Comparison of ENCODE assay signal across 8 mouse cellular contexts in genomic region chr12:100778276-100778933, GRCm38 (mm10). TPM values are rescaled to one million over a fixed set of nuclear protein-coding genes. Genes with fewer than 3 reads are reported as not detected.
DNase-seq lines count a peak whose midpoint lies in the region; ATAC-seq and TF ChIP-seq lines count a peak whose summit lies in the region.

No protein-coding gene starts in this region.

- no peak for TF ChIP-seq CTCF in CH12.LX (conservative IDR thresholded peaks at IDR 0.05 in 1 of 2, IDR thresholded peaks at IDR 0.05 in 1 of 2; ENCODE audit: low read depth in 2 of 2, low read length in 2 of 2)
- no peak for TF ChIP-seq CTCF in forebrain, postnatal 0 days (IDR thresholded peaks at IDR 0.05; ENCODE audit: low read depth)

- TF ChIP-seq EP300 in CH12.LX (IDR thresholded peaks at IDR 0.05; ENCODE audit: low read length) = peak; percentile 3; the same call in 1 of the 2 replicates

- no peaks in the 10 kb centered on the region for H3K9me3 ChIP-seq in heart, embryonic 11.5 days (replicated peaks; ENCODE audit: control insufficient read depth, low read length)
- no peaks in the 10 kb centered on the region for H3K9me3 ChIP-seq in CH12.LX (replicated peaks; ENCODE audit: low read length)
- no peaks in the 10 kb centered on the region for H3K9me3 ChIP-seq in forebrain, postnatal 0 days (ENCODE audit: low read length)

- no peak for ATAC-seq in heart, embryonic 11.5 days (replicated peaks; ENCODE audit: insufficient number of reproducible peaks, low FRiP score, low TSS enrichment)
- ATAC-seq in forebrain, postnatal 0 days = no peak

- whole genome bisulfite sequencing in heart, embryonic 11.5 days (ENCODE audit: insufficient replicate concordance) = 72% methylated on average over 10 of the region's 10 CpGs
- WGBS in forebrain, postnatal 0 days = 76% methylated on average over 10 of the region's 10 CpGs
- 4% methylated on average over 10 of the region's 10 CpGs for WGBS in macrophage (ENCODE audit: missing documents)

- dilution Hi-C loops in CH12.LX (cut with MboI; ENCODE audit: extremely low pct_ligation_motif_present, extremely low pct_unique_long_range_greater_than_20kb, low sequenced_read_pairs) = no loop called here

- no peak overlapping the region for H3K4me2 ChIP-seq in heart, embryonic 11.5 days
- no peak overlapping the region for H3K4me2 ChIP-seq in CH12.LX (ENCODE audit: insufficient read depth, low read depth, poor library complexity, severe bottlenecking)
- H3K4me2 ChIP-seq in forebrain, postnatal 0 days (ENCODE audit: low read depth) = peak overlapping the region; percentile 33

- DNase-seq in heart, adult 18-20 months = peak; percentile 35 to 47
- DNase-seq in CH12.LX (ENCODE audit: extremely low read depth) = no peak
- no peak for DNase-seq in forebrain, postnatal 0 days
- no peak for DNase-seq in T-cell, adult 2 months (ENCODE audit: low spot score)
- DNase-seq in thymus, adult 18-20 months = no peak
- DNase-seq in urinary bladder, postnatal 10 days (ENCODE audit: low spot score) = no peak

- TF ChIP-seq RAD21 in CH12.LX (IDR thresholded peaks at IDR 0.05; ENCODE audit: low read depth, low read length) = no peak

- no peak overlapping the region for H3K4me3 ChIP-seq in heart, embryonic 11.5 days (ENCODE audit: low read depth, low read length)
- H3K4me3 ChIP-seq in CH12.LX (replicated peaks in 1 of 3; ENCODE audit: low read depth in 2 of 3, low read length in 2 of 3, poor library complexity in 1 of 3) (peak overlapping the region in 1 of 3 experiments; percentile 49), macrophage (ENCODE audit: inconsistent target) (peak overlapping the region; percentile 74)
- H3K4me3 ChIP-seq in forebrain, postnatal 0 days (ENCODE audit: low read depth, low read length) = no peak overlapping the region

- no peaks in the 10 kb centered on the region for H3K27me3 ChIP-seq in heart, embryonic 11.5 days (ENCODE audit: control insufficient read depth, insufficient read depth, low read length)
- no peaks in the 10 kb centered on the region for H3K27me3 ChIP-seq in CH12.LX (replicated peaks)
- no peaks in the 10 kb centered on the region for H3K27me3 ChIP-seq in forebrain, postnatal 0 days (ENCODE audit: insufficient read depth, low read length)

- H3K27ac ChIP-seq in heart, embryonic 11.5 days (ENCODE audit: low read depth, low read length) = no peak overlapping the region
- H3K27ac ChIP-seq in CH12.LX (ENCODE audit: insufficient read depth, low read depth) = no peak overlapping the region
- peak overlapping the region; percentile 69 for H3K27ac ChIP-seq in forebrain, postnatal 0 days (ENCODE audit: low read depth, low read length)
- H3K27ac ChIP-seq in macrophage = peak overlapping the region; percentile 99

- in situ Hi-C loops in CH12.LX (cut with MboI; ENCODE audit: low pct_ligation_motif_present, low pct_unique_long_range_greater_than_20kb, low sequenced_read_pairs) = no loop called here

- no peaks in the 10 kb centered on the region for H3K36me3 ChIP-seq in heart, embryonic 11.5 days (ENCODE audit: control insufficient read depth, insufficient read depth, low read length)
- H3K36me3 ChIP-seq in CH12.LX (replicated peaks in 1 of 2; ENCODE audit: control insufficient read depth in 1 of 2, insufficient read depth in 1 of 2, low read length in 1 of 2) (peaks cover 0 to 4% of the 10 kb centered on the region in 2 experiments), macrophage (ENCODE audit: inconsistent target) (no peaks in the 10 kb centered on the region)
- no peaks in the 10 kb centered on the region for H3K36me3 ChIP-seq in forebrain, postnatal 0 days (ENCODE audit: insufficient read depth)

- TF ChIP-seq POLR2A in CH12.LX (IDR thresholded peaks at IDR 0.05; ENCODE audit: low read depth, low read length) = no peak

- H3K9ac ChIP-seq in heart, embryonic 11.5 days (ENCODE audit: low read depth, low read length) = no peak overlapping the region; the same call in 1 of the 2 replicates
- no peak overlapping the region for H3K9ac ChIP-seq in CH12.LX (ENCODE audit: insufficient read depth, low read depth)
- peak overlapping the region; percentile 35; the same call in 1 of the 2 replicates for H3K9ac ChIP-seq in forebrain, postnatal 0 days

- no peaks in the 10 kb centered on the region for H3K4me1 ChIP-seq in heart, embryonic 11.5 days (ENCODE audit: control insufficient read depth, insufficient read depth, low read length)
- peaks cover 7 to 37% of the 10 kb centered on the region in 2 experiments for H3K4me1 ChIP-seq in CH12.LX (ENCODE audit: control insufficient read depth in 1 of 2, insufficient read depth in 2 of 2)
- peaks cover 13% of the 10 kb centered on the region for H3K4me1 ChIP-seq in forebrain, postnatal 0 days (ENCODE audit: insufficient read depth)

- H3K79me2 ChIP-seq in CH12.LX (replicated peaks; ENCODE audit: control insufficient read depth, extremely low read depth, insufficient read depth, poor library complexity, severe bottlenecking) = no peaks in the 10 kb centered on the region
- peaks cover 28% of the 10 kb centered on the region; the same call in 1 of the 2 replicates for H3K79me2 ChIP-seq in macrophage (ENCODE audit: inconsistent target)

TF ChIP-seq in CH12.LX, 34 proteins besides CTCF, POLR2A, EP300 and RAD21:
- TF ChIP-seq TCF12 (IDR thresholded peaks at IDR 0.05; ENCODE audit: low read depth, low read length) (no peak), JUN (IDR thresholded peaks at IDR 0.05; ENCODE audit: insufficient read depth, low read depth, low read length) (no peak), IRF4 (IDR thresholded peaks at IDR 0.05; ENCODE audit: low read depth, low read length) (no peak), NELFE (IDR thresholded peaks at IDR 0.05; ENCODE audit: low read depth, low read length) (peak; percentile 4; the same call in 1 of the 2 replicates), UBTF (IDR thresholded peaks at IDR 0.05; ENCODE audit: low read depth, low read length) (0 out of 2 replicates have a peak, but pooled peaks have one; percentile 17)
TF ChIP-seq in CH12.LX: peak in this region for 2.

RNA-seq across cellular contexts. Expression of gene Dglucy, which starts 0.5 kb away (rescaled TPM):
- 10 to 100 TPM; 50.6 to 61.7 TPM for total RNA-seq in heart, adult 18-20 months (2021)
- polyA plus RNA-seq in heart, embryonic 11.5 days (2014; fragmentation: Nextera tagmentation; extraction: Ambion mirVana) = 1.6 and 2.0 TPM in 2 replicates
- total RNA-seq in CH12.LX (2012; rRNA removed) = 12.5 and 20.6 TPM in 2 replicates
- total RNA-seq in CH12.LX (2014; rRNA removed) = 5.3 and 5.5 TPM in 2 replicates
- polyA plus RNA-seq in CH12.LX (2012; ENCODE audit: insufficient read length, low read depth) = 10.1 and 11.0 TPM in 2 replicates
- 3.9 and 4.5 TPM in 2 replicates for total RNA-seq in forebrain, postnatal 0 days (2014; rRNA removed)
- 2.6 and 3.0 TPM in 2 replicates for polyA plus RNA-seq in forebrain, postnatal 0 days (2015; fragmentation: Nextera tagmentation; extraction: Ambion mirVana)
- total RNA-seq in macrophage (2018; cell fraction: chromatin; rRNA removed) = 100 to 1,000 TPM in 1 of 26 experiments, 10 to 100 TPM in 25; 36.3 to 103 (median 70.4) TPM
- 10 to 100 TPM; 19.1 to 35.3 (median 24.2) TPM for total RNA-seq in macrophage (2018; cell fraction: cytosol; rRNA removed)
- 10 to 100 TPM; 28.3 to 63.0 (median 47.1) TPM for total RNA-seq in macrophage (2018; cell fraction: nucleus; rRNA removed)
- polyA plus RNA-seq in macrophage (2018) = 18.9 to 27.9 TPM (median 22.1 TPM) in 3 replicates

RNA-seq across cellular contexts. Expression of gene Rps6ka5, which starts 51.6 kb away (rescaled TPM):
- total RNA-seq in heart, adult 18-20 months (2021) = 10 to 100 TPM; 10.2 to 11.3 TPM
- 4.7 and 6.1 TPM in 2 replicates for polyA plus RNA-seq in heart, embryonic 11.5 days (2014; fragmentation: Nextera tagmentation; extraction: Ambion mirVana)
- total RNA-seq in CH12.LX (2012; rRNA removed) (2.9 and 3.2 TPM in 2 replicates), CH12.LX (2014; rRNA removed) (4.8 and 6.1 TPM in 2 replicates)
- polyA plus RNA-seq in CH12.LX (2012; ENCODE audit: insufficient read length, low read depth) (6.1 and 6.2 TPM in 2 replicates), macrophage (2018) (1.5 to 3.5 TPM (median 2.6 TPM) in 3 replicates)
- total RNA-seq in forebrain, postnatal 0 days (2014; rRNA removed) = 28.8 and 29.5 TPM in 2 replicates
- polyA plus RNA-seq in forebrain, postnatal 0 days (2015; fragmentation: Nextera tagmentation; extraction: Ambion mirVana) = 6.3 and 8.7 TPM in 2 replicates
- total RNA-seq in macrophage (2018; cell fraction: chromatin; rRNA removed) = 100 to 1,000 TPM in 1 of 26 experiments, 10 to 100 TPM in 24, 1 to 10 TPM in 1; 9.9 to 131 (median 18.3) TPM
- total RNA-seq in macrophage (2018; cell fraction: cytosol; rRNA removed) = 10 to 100 TPM in 1 of 26 experiments, 1 to 10 TPM in 25; 1.8 to 14.1 (median 2.5) TPM
- total RNA-seq in macrophage (2018; cell fraction: nucleus; rRNA removed) = 10 to 100 TPM in 14 of 26 experiments, 1 to 10 TPM in 12; 5.4 to 69.2 (median 10.1) TPM

Comparison
In these comparisons a context has a peak if more than half of its experiments do, and no peak if none do; other contexts are left out.
1. DNase-seq: peak in heart, adult 18-20 months (2 of 2); none in CH12.LX (single experiment), forebrain, postnatal 0 days (single experiment), T-cell, adult 2 months (single experiment), thymus, adult 18-20 months (0 of 2) and urinary bladder, postnatal 10 days (single experiment).
2. H3K27ac ChIP-seq: peak in forebrain, postnatal 0 days (single experiment) and macrophage (single experiment); none in heart, embryonic 11.5 days (single experiment) and CH12.LX (single experiment).